Mouse (Mus musculus): ENCODE results near the gene Cdr2. TPM values are rescaled to one million over a fixed set of nuclear protein-coding genes. Genes with fewer than 3 reads are reported as not detected.
"Not testable (repeated sequence)": the region's sequence is repeated elsewhere in the genome, so short reads cannot be mapped to it uniquely, and the experiment has no call there.

Gene Cdr2
- polyA plus RNA-seq, 1 experiment from 2014 or later = 3.2 TPM

DNA sequence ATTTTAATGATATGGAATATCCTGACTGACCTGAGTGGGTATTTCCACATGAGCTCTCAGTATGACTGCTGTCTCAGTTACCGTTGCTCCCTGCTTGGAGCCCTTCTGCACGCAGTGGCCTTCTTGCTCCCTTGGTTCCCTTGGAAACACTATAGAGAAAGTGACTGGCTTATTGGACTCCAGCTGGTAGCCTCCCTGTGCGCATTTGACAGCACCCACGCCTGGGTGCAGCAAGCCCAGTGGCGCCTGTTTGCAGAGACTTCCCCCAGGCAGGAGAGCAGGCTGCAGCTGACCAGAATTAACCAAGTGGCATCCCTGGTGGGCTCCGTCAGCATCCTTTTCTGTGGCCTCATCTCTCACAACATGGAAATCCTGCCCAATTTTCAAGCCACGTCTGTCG lies 9.1 kb upstream of the Cdr2 start:
- H3K36me3 ChIP-seq (ENCODE audit: inconsistent target) = no peaks in the 10 kb centered on the region
- 98% methylated on average over 6 of the region's 8 CpGs for WGBS (ENCODE audit: missing documents)
- no peak overlapping the region for H3K4me3 ChIP-seq (ENCODE audit: inconsistent target)
- H3K27ac ChIP-seq = no peak overlapping the region
- no peaks in the 10 kb centered on the region for H3K79me2 ChIP-seq (ENCODE audit: inconsistent target)

DNA sequence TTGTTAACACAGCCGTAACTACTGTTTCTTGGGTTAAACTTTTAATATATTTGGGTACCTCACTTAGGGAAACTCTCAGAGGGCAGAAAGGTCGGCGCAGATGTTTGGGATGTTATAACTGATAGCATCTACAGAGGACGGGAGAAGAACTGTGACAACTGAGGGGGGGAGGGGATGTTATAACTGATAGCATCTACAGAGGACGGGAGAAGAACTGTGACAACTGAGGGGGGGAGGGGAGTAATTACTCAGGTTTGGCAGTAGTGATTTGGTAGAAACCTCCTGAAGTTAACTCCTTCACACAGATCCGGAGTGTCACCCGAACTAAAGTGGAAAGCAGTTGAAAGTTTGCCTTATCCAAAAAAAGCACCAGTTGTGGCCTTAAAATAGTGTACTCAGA lies 856 bp upstream of the Cdr2 start:
- Histone ChIP-seq H3K27ac (peak overlapping the region; percentile 79), H3K4me3 (ENCODE audit: inconsistent target) (peak overlapping the region; percentile 78), H3K36me3 (ENCODE audit: inconsistent target) (no peaks in the 10 kb centered on the region), H3K79me2 (ENCODE audit: inconsistent target) (peaks cover 29% of the 10 kb centered on the region; the same call in 1 of the 2 replicates)
- WGBS (ENCODE audit: missing documents) = 24% methylated on average over 7 of the region's 7 CpGs

DNA sequence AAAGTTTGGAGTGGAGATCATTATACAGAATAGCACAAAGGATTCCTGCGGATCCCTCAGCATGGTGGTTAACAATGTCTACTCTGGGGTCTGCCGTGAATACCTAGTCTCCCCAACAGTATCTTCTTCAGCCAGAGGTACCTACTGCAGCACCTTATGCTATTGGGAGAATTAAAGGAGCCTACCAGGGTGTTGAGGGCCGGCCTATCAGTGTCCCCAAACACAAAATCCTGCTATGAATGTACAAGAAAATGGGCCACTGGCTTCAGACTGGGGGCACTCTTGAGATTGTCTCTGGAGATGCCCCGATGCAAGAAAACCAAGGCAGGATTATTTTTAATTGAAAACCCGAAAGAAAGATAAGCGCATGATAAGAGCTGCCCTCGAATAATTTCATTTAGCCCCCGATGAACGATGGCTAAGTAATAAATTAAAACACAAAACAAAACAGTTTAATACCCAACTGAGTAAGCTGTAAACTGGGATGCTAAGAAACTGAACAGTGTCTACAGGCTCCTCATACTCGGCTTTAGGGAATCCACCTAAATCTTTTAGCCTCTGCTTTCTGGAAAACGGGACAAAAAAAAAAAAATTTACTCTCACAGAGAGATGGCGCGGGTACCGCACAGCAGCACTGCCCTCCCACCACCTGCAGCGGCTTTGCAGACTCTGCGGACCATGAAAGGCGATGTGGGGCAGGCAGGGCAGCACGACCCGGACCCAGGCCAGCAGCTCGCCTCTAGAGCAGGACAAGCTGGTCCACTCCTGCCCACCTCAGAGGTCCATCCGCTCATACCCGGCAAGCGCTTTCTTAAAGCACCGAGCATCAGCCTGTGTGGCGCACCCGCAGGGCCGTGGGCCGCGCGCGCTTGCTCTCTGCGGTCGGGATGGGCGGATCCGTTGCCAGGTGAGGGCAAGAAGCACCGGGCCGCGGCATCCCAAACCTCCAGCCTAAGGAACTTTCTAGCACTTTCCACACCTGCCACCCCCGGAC lies 884 bp downstream of the Cdr2 start:
- peaks cover 35% of the 10 kb centered on the region for H3K79me2 ChIP-seq (ENCODE audit: inconsistent target)
- no peak overlapping the region for H3K27ac ChIP-seq
- peak overlapping the region; percentile 33 for H3K4me3 ChIP-seq (ENCODE audit: inconsistent target)
- WGBS (ENCODE audit: missing documents) = 15% methylated on average over 39 of the region's 39 CpGs
- H3K36me3 ChIP-seq (ENCODE audit: inconsistent target) = no peaks in the 10 kb centered on the region

DNA sequence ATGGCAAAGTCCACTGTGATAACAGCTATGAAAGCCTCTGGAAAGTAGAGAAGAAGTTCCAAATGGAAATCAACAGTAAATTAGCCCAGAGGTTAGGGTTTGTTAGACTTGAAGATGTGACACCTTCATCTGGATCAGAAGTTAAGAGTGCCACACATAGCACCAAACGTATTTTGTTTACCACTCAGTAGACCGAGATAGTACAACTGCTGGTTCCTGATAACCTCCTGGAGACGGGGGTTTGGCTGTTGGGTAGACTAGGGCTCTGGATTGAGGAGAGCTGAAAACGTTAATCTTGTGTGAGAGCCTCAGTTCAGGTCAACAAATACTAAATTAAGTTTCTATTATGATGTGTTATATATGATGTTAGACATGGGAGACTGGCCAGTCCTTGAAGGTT lies 2.1 kb downstream of the Cdr2 start:
- no peak overlapping the region for H3K27ac ChIP-seq
- H3K36me3 ChIP-seq (ENCODE audit: inconsistent target) = no peaks in the 10 kb centered on the region
- 89% methylated on average over 4 of the region's 4 CpGs for WGBS (ENCODE audit: missing documents)
- H3K4me3 ChIP-seq (ENCODE audit: inconsistent target) = no peak overlapping the region
- peaks cover 45% of the 10 kb centered on the region for H3K79me2 ChIP-seq (ENCODE audit: inconsistent target)

DNA sequence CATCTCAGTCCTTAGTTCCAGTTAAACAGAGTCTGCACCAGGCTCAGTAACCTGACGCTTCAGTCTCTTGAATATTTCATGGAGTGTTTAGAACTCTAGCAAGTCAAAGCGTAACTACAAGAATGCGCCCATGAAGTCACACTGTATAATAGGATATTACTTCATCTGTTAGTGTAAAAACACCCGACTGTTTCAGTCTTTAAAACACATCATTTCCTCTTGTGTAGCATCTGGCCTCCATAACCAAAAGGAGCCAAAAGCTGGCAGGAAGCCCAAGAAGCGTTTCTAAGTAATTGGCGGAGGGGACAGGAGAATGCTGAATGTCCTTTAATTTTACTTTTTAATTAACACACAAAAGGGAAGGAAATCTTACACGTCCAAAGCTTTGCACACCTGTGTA lies 5.0 kb downstream of the Cdr2 start:
- H3K79me2 ChIP-seq (ENCODE audit: inconsistent target) = peaks cover 51% of the 10 kb centered on the region
- WGBS (ENCODE audit: missing documents) = 56% methylated on average over 7 of the region's 7 CpGs
- H3K27ac ChIP-seq = no peak overlapping the region
- no peak overlapping the region for H3K4me3 ChIP-seq (ENCODE audit: inconsistent target)
- H3K36me3 ChIP-seq (ENCODE audit: inconsistent target) = no peaks in the 10 kb centered on the region

DNA sequence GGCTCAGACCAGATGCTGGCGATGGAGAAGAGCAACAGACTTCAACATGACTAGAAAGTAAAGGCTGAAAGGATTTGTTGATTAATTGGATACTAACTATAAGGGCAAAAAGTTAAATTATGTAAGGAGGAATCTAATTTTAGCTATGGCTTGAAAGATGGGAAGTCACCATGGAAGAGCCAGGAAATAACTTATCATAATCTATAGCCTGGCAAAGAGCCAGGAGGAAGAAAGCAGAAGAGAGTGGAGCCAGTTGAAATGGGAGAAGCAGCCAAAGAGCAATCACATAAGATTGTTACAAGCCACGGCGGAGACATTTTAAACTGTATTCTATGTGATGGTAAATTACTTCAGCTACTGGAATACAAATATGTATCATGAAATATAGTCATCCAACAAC lies 8.1 kb downstream of the Cdr2 start:
- WGBS (ENCODE audit: missing documents) = 82% methylated on average over 3 of the region's 3 CpGs
- Histone ChIP-seq H3K27ac (no peak overlapping the region), H3K4me3 (ENCODE audit: inconsistent target) (no peak overlapping the region), H3K36me3 (ENCODE audit: inconsistent target) (no peaks in the 10 kb centered on the region), H3K79me2 (ENCODE audit: inconsistent target) (peaks cover 32% of the 10 kb centered on the region)

DNA sequence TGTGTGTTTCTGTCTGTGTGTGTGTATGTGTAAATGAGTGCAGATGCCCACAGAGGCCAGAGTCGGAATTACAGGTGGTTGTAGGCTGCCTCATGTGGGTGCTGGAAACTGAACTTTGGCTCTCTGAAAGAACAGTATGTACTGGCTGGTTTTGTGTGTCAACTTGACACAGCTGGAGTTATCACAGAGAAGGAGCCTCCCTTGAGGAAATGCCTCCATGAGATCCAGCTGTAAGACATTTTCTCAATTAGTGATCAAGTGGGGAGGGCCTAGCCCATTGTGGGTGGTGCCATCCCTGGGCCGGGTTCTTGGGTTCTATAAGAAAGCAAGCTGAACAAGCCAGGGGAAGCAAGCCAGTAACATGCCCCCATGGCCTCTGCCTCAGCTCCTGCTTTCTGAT lies 9.6 kb downstream of the Cdr2 start:
- H3K79me2 ChIP-seq (ENCODE audit: inconsistent target) = peaks cover 21% of the 10 kb centered on the region
- H3K36me3 ChIP-seq (ENCODE audit: inconsistent target); H3K4me3 ChIP-seq (ENCODE audit: inconsistent target); H3K27ac ChIP-seq: not testable (repeated sequence)
- WGBS (ENCODE audit: missing documents) = 85% methylated on average over 2 of the region's 2 CpGs

DNA sequence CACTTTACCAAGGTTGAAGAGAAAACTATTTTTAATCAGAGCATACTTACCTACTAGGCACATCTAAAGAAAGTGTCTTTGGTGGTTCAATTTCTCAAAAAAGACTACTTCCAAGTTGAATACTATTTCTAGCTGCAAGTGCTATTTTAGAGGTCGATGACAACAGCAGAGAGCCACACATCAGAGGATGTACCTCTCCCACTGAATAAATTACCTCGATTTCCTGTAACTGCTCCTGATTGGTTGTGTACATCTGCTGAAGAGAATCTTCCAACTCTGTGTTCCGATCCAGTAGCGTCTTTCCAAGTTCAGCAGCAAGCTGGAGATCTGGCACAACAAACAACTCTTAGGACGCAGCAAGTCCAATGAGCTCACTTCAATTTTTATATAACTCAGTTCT lies 12.0 kb downstream of the Cdr2 start:
- Histone ChIP-seq H3K79me2 (ENCODE audit: inconsistent target) (peaks cover 6% of the 10 kb centered on the region; the same call in 1 of the 2 replicates), H3K36me3 (ENCODE audit: inconsistent target) (no peaks in the 10 kb centered on the region), H3K4me3 (ENCODE audit: inconsistent target) (no peak overlapping the region), H3K27ac (no peak overlapping the region)
- 87% methylated on average over 5 of the region's 5 CpGs for WGBS (ENCODE audit: missing documents)

DNA sequence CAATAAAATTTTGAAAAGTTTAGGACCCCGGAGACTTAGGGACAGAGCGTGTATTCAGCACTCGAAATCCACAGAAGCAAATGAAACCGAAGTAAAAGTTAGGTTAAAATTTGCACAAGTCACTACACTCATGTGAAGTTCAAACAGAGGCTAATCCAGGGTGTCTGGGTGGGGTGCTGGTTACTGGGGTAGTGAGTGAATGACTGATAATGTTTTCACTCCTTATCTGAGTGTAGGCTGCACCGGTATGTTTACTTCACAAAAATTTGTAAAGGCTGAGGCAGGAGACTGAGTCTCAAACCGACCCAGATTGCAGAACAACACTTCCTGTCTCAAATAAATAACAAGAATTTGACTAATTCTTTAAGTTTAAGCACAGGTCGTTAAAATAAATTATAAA lies 12.9 kb downstream of the Cdr2 start:
- no peak overlapping the region for H3K4me3 ChIP-seq (ENCODE audit: inconsistent target)
- no peaks in the 10 kb centered on the region for H3K36me3 ChIP-seq (ENCODE audit: inconsistent target)
- H3K27ac ChIP-seq = no peak overlapping the region
- 82% methylated on average over 7 of the region's 7 CpGs for WGBS (ENCODE audit: missing documents)
- no peaks in the 10 kb centered on the region for H3K79me2 ChIP-seq (ENCODE audit: inconsistent target)

DNA sequence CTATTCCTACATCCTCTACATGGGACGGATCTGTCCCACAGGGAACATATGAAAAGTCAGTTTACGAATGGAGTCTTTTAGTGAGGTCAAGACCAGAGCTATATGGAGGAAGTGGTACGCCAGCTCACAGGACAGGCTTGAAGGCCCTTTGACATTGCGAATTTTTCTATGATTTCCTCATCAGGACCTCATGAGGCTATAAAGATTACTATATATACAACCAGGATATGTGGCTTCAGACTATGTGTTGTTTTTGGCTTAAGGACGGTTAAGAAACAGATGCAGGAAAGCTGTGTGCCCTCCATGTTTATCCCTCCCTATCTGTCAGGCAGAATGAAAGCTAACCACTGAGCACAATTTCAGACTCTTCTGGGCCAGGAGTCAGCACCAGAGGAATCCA lies 19.0 kb downstream of the Cdr2 start:
- Histone ChIP-seq H3K36me3 (ENCODE audit: inconsistent target) (no peaks in the 10 kb centered on the region), H3K4me3 (ENCODE audit: inconsistent target) (no peak overlapping the region), H3K27ac (no peak overlapping the region), H3K79me2 (ENCODE audit: inconsistent target) (no peaks in the 10 kb centered on the region)
- WGBS (ENCODE audit: missing documents) = 80% methylated on average over 5 of the region's 5 CpGs

DNA sequence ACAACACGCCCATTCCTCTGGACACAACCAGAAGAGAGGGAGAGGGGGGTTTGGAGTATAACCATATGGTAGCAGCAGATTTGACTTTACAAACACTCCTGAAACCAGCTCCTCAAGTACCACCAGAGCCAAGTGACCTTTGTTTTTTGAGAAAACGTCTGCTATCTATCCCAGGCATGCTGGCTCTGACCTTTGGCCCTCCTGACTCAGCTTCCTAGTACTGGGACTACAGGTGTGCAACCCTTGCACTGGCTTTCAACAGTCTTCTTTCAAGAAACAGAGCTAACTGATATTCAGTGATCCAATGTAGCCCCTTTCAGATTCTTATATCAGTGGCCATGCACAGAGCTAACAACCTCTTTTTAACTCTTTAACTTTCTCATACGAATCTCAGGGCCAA lies 20.2 kb downstream of the Cdr2 start:
- WGBS (ENCODE audit: missing documents) = 94% methylated on average over 3 of the region's 3 CpGs
- Histone ChIP-seq H3K79me2 (ENCODE audit: inconsistent target) (no peaks in the 10 kb centered on the region), H3K36me3 (ENCODE audit: inconsistent target) (no peaks in the 10 kb centered on the region), H3K4me3 (ENCODE audit: inconsistent target) (no peak overlapping the region), H3K27ac (no peak overlapping the region)

DNA sequence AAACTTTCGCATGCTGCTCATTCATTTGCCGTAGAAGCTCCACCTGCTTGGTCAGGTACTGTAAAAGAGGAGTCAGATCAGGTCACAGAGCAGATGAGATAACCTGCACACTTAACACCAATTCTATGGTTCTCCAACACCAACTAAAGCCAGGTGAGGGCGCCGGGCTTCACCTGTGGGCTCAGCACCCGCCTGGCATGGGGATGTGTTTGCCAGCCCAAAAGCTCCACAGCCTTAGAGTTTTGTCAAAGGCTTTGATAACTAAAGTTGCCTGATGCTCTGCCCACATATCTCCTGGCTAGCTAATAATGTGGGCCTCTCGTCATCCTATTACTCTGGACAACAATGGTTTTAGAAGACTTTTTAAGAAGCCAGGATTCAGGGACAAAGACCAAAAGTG lies 21.5 kb downstream of the Cdr2 start:
- no peak overlapping the region for H3K27ac ChIP-seq
- H3K4me3 ChIP-seq (ENCODE audit: inconsistent target) = no peak overlapping the region
- H3K79me2 ChIP-seq (ENCODE audit: inconsistent target) = no peaks in the 10 kb centered on the region
- H3K36me3 ChIP-seq (ENCODE audit: inconsistent target) = no peaks in the 10 kb centered on the region
- WGBS (ENCODE audit: missing documents) = 92% methylated on average over 6 of the region's 6 CpGs

DNA sequence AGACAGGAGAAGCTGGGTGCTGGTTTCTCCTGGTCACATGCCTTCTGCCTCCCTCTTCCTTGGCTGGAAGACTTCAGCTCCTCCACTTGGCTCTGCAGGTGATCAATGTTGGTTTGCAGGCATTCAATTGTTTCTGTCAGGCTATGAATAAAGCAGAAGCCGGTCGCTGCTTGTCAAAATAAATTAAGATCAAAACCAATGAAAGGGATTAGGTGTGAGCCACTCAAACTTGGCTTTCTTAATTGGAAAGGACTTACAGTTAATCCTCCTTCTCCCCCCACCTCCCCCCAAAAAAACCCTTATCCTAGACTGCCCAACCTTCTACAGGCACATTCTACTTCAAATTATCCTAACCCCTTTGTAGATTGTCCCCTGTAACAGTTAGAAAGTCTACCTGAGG lies 22.0 kb downstream of the Cdr2 start:
- no peak overlapping the region for H3K27ac ChIP-seq
- no peaks in the 10 kb centered on the region for H3K36me3 ChIP-seq (ENCODE audit: inconsistent target)
- WGBS (ENCODE audit: missing documents) = 100% methylated on average over 2 of the region's 2 CpGs
- no peak overlapping the region for H3K4me3 ChIP-seq (ENCODE audit: inconsistent target)
- H3K79me2 ChIP-seq (ENCODE audit: inconsistent target) = no peaks in the 10 kb centered on the region

DNA sequence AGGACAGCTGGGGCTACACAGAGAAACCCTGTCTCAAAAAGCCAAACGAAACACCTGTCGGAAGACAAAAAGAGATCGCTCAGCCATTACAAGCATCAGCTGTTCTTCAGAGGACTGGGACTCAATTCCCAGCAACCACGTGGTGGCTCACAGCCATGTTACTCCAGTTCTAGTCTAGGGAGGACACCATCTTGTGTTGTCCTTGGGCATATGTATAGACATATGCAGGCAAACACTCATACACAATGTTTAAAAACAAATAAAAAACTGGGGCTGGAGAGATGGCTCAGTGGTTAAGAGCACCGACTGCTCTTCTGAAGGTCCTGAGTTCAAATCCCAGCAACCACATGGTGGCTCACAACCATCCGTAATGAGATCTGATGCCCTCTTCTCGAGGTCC lies 28.5 kb downstream of the Cdr2 start:
- not testable (repeated sequence) for H3K79me2 ChIP-seq (ENCODE audit: inconsistent target); H3K36me3 ChIP-seq (ENCODE audit: inconsistent target); H3K27ac ChIP-seq; H3K4me3 ChIP-seq (ENCODE audit: inconsistent target)
- 92% methylated on average over 7 of the region's 7 CpGs for WGBS (ENCODE audit: missing documents)

DNA sequence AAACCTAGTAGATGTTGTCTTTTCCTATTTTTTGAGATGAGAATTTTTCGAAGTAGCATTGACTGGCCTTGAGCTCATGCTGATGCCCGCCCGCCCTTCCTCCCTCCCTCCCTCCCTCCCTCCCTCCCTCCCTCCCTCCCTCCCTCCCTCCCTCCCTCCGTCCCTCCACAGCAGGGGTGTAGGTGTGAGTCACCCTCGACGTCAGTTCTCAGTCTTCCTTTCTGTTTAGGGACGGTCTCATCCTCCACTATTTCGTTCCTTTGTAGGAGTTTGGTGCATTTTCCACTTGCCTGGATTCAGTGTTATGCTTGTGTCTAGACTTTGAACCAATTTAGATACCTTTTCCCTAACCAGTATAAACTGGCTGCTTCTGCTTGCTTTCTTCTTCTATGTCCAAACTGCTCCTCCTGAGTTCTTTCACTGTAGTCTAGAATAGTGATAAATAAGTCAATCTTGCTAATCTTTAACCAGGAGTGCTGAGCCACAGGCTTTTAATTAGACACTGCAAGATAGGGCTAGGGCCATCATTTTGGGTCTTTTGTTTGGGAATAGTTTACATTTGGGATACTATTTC lies 38.1 kb downstream of the Cdr2 start:
- Histone ChIP-seq H3K4me3 (ENCODE audit: inconsistent target) (no peak overlapping the region), H3K36me3 (ENCODE audit: inconsistent target) (peaks cover 55% of the 10 kb centered on the region), H3K27ac (no peak overlapping the region), H3K79me2 (ENCODE audit: inconsistent target) (no peaks in the 10 kb centered on the region)
- 56% methylated on average over 6 of the region's 8 CpGs for WGBS (ENCODE audit: missing documents)
